Mouse (Mus musculus) thymus, adult 2 months (tissue): ENCODE results near the gene Dpm3.

Experiments
- CTCF ChIP-seq: fragments of 200-500 bp; IDR thresholded peaks from 2 replicates; pipeline ENCODE4 v1.5.1; 2012; ENCODE audit warnings: mild to moderate bottlenecking, control low read depth, low read length, moderate library complexity, borderline replicate concordance; ENCODE audit not compliant: control insufficient read depth, poor library complexity, insufficient read depth; ENCODE audit errors: extremely low read depth
- POLR2A ChIP-seq: fragments of 200-500 bp; IDR thresholded peaks from 2 replicates; pipeline ENCODE4 v1.6.1; 2012; ENCODE audit warnings: mild to moderate bottlenecking, low read length, control low read depth, moderate library complexity; ENCODE audit not compliant: control insufficient read depth, poor library complexity, insufficient read depth; ENCODE audit errors: extremely low read depth

DNA sequence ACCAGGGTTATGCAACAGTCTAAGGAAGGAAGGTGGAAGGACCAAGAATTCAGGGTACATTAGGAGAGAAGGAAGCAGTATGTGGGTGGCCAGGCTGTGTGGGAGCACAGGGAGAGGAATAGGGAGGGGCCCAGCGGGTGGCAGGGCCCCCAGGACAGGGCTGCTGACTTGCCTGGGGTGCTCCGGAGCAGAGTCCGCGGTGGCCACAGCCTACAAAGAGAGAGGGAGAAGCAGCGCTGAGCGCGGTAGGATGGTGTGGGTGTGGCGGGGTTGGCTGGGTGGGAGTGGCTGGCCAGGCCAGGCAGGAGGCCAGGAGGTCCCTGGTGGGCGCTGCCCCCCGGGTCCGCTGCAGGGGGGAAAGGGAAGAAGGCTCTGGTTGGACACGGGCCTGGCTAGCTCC, 20.7 kb upstream of the Dpm3 start:
- TF ChIP-seq POLR2A (no peak), CTCF (no peak)
